Comparison of ENCODE assay signal across 8 mouse cellular contexts in the genomic region with DNA sequence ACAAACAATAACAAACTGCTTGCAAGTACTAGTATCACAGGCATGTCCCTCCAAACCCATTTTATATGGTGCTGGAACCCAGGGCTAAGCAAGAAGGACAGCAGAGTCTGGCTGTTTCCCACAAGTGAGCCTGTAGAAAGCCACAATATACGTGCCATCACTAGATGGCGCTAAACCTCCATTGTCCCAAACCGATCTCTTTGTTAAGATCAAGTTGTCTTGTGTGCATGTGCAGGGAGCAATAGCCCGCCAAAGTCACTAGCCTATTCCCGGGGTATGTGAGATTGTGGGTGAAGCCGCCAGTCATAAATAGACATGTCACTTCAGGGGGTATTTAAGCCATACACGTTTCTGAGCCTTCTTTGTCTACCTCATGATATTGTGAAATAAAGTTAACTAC.
DNase-seq lines count a peak whose midpoint lies in the region; ATAC-seq and TF ChIP-seq lines count a peak whose summit lies in the region.
"Not testable (repeated sequence)": the region's sequence is repeated elsewhere in the genome, so short reads cannot be mapped to it uniquely, and the experiment has no call there.

No protein-coding gene starts in this region.

- peaks cover 61% of the 10 kb centered on the region for H3K9me3 ChIP-seq in hindbrain, embryonic 13.5 days
- not testable (repeated sequence) for H3K9me3 ChIP-seq in lung, embryonic 14.5 days (ENCODE audit: low read depth, low read length); neural tube, embryonic 14.5 days (ENCODE audit: control insufficient read depth, low read length)

- not testable (repeated sequence) for H3K27ac ChIP-seq in gastrocnemius, adult 2 months; hindbrain, embryonic 13.5 days; lung, embryonic 14.5 days (ENCODE audit: low read depth); neural tube, embryonic 14.5 days (ENCODE audit: low read depth, low read length)

- H3K9ac ChIP-seq in hindbrain, embryonic 13.5 days; lung, embryonic 14.5 days; neural tube, embryonic 14.5 days (replicated peaks; ENCODE audit: low read depth, low read length): not testable (repeated sequence)

- peak; percentile 1 for DNase-seq in Muller cell, postnatal 12 days (ENCODE audit: inconsistent ontology term)
- DNase-seq in cerebellum, adult 9-11 months = peak; percentile 2
- DNase-seq in gastrocnemius, adult 2 months = not testable (repeated sequence)
- peak; percentile 5 to 50 for DNase-seq in kidney, postnatal 36 days
- DNase-seq in lung, embryonic 14.5 days = peak; percentile 77
- peak; percentile 12 for DNase-seq in urinary bladder, postnatal 10 days (ENCODE audit: low spot score)

- not testable (repeated sequence) for H3K27me3 ChIP-seq in hindbrain, embryonic 13.5 days; lung, embryonic 14.5 days (ENCODE audit: insufficient read depth, low read length); neural tube, embryonic 14.5 days (ENCODE audit: control insufficient read depth, insufficient read depth, low read length)

- H3K4me2 ChIP-seq in hindbrain, embryonic 13.5 days = not testable (repeated sequence)
- H3K4me2 ChIP-seq in lung, embryonic 14.5 days = peak overlapping the region; percentile 37
- H3K4me2 ChIP-seq in neural tube, embryonic 14.5 days (ENCODE audit: low read depth, low read length) = 0 out of 2 replicates have a peak overlapping the region, but pooled peaks have one; percentile 4

- not testable (repeated sequence) for H3K36me3 ChIP-seq in hindbrain, embryonic 13.5 days; lung, embryonic 14.5 days (ENCODE audit: insufficient read depth); neural tube, embryonic 14.5 days (ENCODE audit: control insufficient read depth, insufficient read depth, low read length)

- WGBS in hindbrain, embryonic 13.5 days = 51% methylated on average over 7 of the region's 7 CpGs
- 61% methylated on average over 7 of the region's 7 CpGs for WGBS in lung, embryonic 14.5 days
- WGBS in neural tube, embryonic 14.5 days = 61% methylated on average over 7 of the region's 7 CpGs

- TF ChIP-seq CTCF in gastrocnemius, adult 2 months (IDR thresholded peaks at IDR 0.05) = peak; percentile 42; the same call in 1 of the 2 replicates
- peak; percentile 53 for TF ChIP-seq CTCF in lung, embryonic 14.5 days (IDR thresholded peaks at IDR 0.05; ENCODE audit: low read depth)

- intact Hi-C loops in gastrocnemius, adult 2 months (cut with DNase I) = not testable (repeated sequence)

- not testable (repeated sequence) for H3K4me1 ChIP-seq in hindbrain, embryonic 13.5 days (replicated peaks); lung, embryonic 14.5 days (ENCODE audit: insufficient read depth); neural tube, embryonic 14.5 days (ENCODE audit: control insufficient read depth, insufficient read depth, low read length)

- H3K4me3 ChIP-seq in gastrocnemius, adult 2 months; lung, embryonic 14.5 days (ENCODE audit: low read depth, low read length): not testable (repeated sequence)
- H3K4me3 ChIP-seq in hindbrain, embryonic 13.5 days = peak overlapping the region; percentile 15
- peak overlapping the region; percentile 16; the same call in 1 of the 2 replicates for H3K4me3 ChIP-seq in neural tube, embryonic 14.5 days (ENCODE audit: low read depth, low read length)

- ATAC-seq in hindbrain, embryonic 13.5 days (ENCODE audit: low FRiP score); lung, embryonic 14.5 days (ENCODE audit: insufficient read depth): not testable (repeated sequence)
- peak; percentile 69 for ATAC-seq in neural tube, embryonic 14.5 days (ENCODE audit: low read depth)
